Mouse (Mus musculus) left cerebral cortex, postnatal 14 days (tissue): Measurements from ENCODE around the gene Chchd1. TPM values are rescaled to one million over a fixed set of nuclear protein-coding genes. Genes with fewer than 3 reads are reported as not detected.
A peak's percentile ranks its signal among the peaks of the same experiment; 100 is the strongest.

ENCODE experiments used
- DNase-seq, 2 experiments: peaks; one replicate each; pipeline ENCODE4 v3.0.0; 2021 to 2022; ENCODE audit warnings: low spot score in 2 of 2, mixed read lengths in 1 of 2
- intact Hi-C: fragments of 180-260 bp; cut with DNase I; formaldehyde crosslinking; loops from one replicate; pipeline ENCODE4 v1.15.1; 2025
- total RNA-seq, 2 experiments: library from RNA; stranded (reverse); gene quantifications; 2 replicates each; pipeline ENCODE4 v1.2.3; 2021

The Chchd1 gene
- total RNA-seq, 2 experiments from 2014 or later, result 49.9 to 53.9 TPM

GRCm38 (mm10) chr14:20713832-20714231 is 11.0 kb downstream of the Chchd1 start:
- intact Hi-C loops, result no loop called here
- no peak for DNase-seq

- no peak for DNase-seq
- intact Hi-C loops, result no loop called here
These were observed 15.6 kb downstream of the Chchd1 start for GRCm38 (mm10) chr14:20718443-20718842.

GRCm38 (mm10) chr14:20719767-20720166 is 17.0 kb downstream of the Chchd1 start:
- no peak for DNase-seq
- intact Hi-C loops, result loop anchor here (5.0 kb wide), 1 partner anchor 298 kb away; no protein-coding TSS in a partner anchor

GRCm38 (mm10) chr14:20721371-20721770 is 18.6 kb downstream of the Chchd1 start:
- no peak for DNase-seq
- intact Hi-C loops, result loop anchor here (5.0 kb wide), 1 partner anchor 296 kb away; no protein-coding TSS in a partner anchor

GRCm38 (mm10) chr14:20723006-20723405 is 20.2 kb downstream of the Chchd1 start:
- intact Hi-C loops, result loop anchor here (5.0 kb wide), 1 partner anchor 294 kb away; no protein-coding TSS in a partner anchor
- DNase-seq, result no peak

- intact Hi-C loops, result loop anchor here (5.0 kb wide), 1 partner anchor 293 kb away; no protein-coding TSS in a partner anchor
- DNase-seq, result peak; percentile 80 to 81
These were observed 21.2 kb downstream of the Chchd1 start for GRCm38 (mm10) chr14:20724043-20724442.

- intact Hi-C loops, result no loop called here
- no peak for DNase-seq
These were observed 23.0 kb downstream of the Chchd1 start for GRCm38 (mm10) chr14:20725660-20726339.

- no peak for DNase-seq
- intact Hi-C loops, result no loop called here
These were observed 27.1 kb downstream of the Chchd1 start for GRCm38 (mm10) chr14:20729871-20730270.

- intact Hi-C loops, result no loop called here
- DNase-seq, result no peak
These were observed 28.2 kb downstream of the Chchd1 start for GRCm38 (mm10) chr14:20730853-20731602.

- intact Hi-C loops, result no loop called here
- DNase-seq, result no peak
These were observed 30.5 kb downstream of the Chchd1 start for GRCm38 (mm10) chr14:20733041-20733951.

GRCm38 (mm10) chr14:20733952-20734774 is 31.4 kb downstream of the Chchd1 start, which contains the start of gene Ndst2:
Gene Ndst2, minus strand, starts transcription at chr14:20734562.
- intact Hi-C loops, result no loop called here
- peak; percentile 78 to 80 for DNase-seq

- no peak for DNase-seq
- intact Hi-C loops, result no loop called here
These were observed 32.2 kb downstream of the Chchd1 start for GRCm38 (mm10) chr14:20735052-20735451.

- intact Hi-C loops, result no loop called here
- no peak for DNase-seq
These were observed 33.1 kb downstream of the Chchd1 start for GRCm38 (mm10) chr14:20735892-20736390.

GRCm38 (mm10) chr14:20737306-20737705 is 34.5 kb downstream of the Chchd1 start:
- peak; percentile 34 to 52 for DNase-seq
- intact Hi-C loops, result no loop called here

- no peak for DNase-seq
- intact Hi-C loops, result loop anchor here (2.0 kb wide), 1 partner anchor 138 kb away; no protein-coding TSS in a partner anchor
These were observed 35.7 kb downstream of the Chchd1 start for GRCm38 (mm10) chr14:20738511-20738910.

GRCm38 (mm10) chr14:20741301-20741700 is 38.5 kb downstream of the Chchd1 start:
- intact Hi-C loops, result no loop called here
- DNase-seq, result no peak

GRCm38 (mm10) chr14:20743614-20744013 is 40.8 kb downstream of the Chchd1 start:
- no peak for DNase-seq
- intact Hi-C loops, result no loop called here

GRCm38 (mm10) chr14:20746935-20747334 is 44.1 kb downstream of the Chchd1 start:
- intact Hi-C loops, result no loop called here
- DNase-seq, result no peak
